ENCODE assay signal across 24 mouse cellular contexts in the genomic region with DNA sequence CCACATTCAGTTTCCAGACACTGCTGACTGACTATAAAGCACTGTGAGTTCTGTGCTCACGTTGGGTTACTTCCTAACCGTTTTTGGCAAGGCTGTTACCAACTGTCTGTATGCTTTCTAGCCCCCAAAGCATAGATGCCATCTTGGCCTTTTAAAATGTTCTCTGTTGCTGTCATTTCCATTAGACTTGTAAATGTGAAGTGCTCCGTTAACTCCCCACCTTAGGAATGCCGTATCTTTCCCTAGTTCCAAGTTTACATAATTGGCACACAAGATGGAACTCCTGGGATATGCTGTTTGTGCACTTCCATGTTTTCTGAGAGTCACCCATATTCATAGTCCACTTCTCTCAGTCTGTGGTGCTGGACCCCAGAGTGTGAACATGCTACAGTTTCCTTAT. TPM values are rescaled to one million over a fixed set of nuclear protein-coding genes. Genes with fewer than 3 reads are reported as not detected.
DNase-seq lines count a peak whose midpoint lies in the region; ATAC-seq and TF ChIP-seq lines count a peak whose summit lies in the region.
"Had no signal": no experiment of that assay in that cellular context is flagged by ENCODE, and none has a peak within 500 bp of the region (broad histone marks: within the 10 kb centered on the region; RNA-seq: fewer than 3 reads in every experiment).

No protein-coding gene starts in this region.

- ATAC-seq in frontal cortex, adult (ENCODE audit: low TSS enrichment) = peak; percentile 47; the same call in 1 of the 2 replicates
- ATAC-seq: activated CD4-positive, CD25-positive, alpha-beta regulatory T cell, adult 4 months; CD4-positive, CD25-positive, alpha-beta regulatory T cell, adult 4 months; forebrain, embryonic 14.5 days; forebrain, embryonic 16.5 days; Patski had no signal

- peak overlapping the region; percentile 51 for H3K9ac ChIP-seq in CH12.LX (ENCODE audit: insufficient read depth, low read depth)
- H3K9ac ChIP-seq: embryonic facial prominence, embryonic 13.5 days; embryonic facial prominence, embryonic 15.5 days; forebrain, embryonic 12.5 days had no signal

- no peaks in the 10 kb centered on the region for H3K79me2 ChIP-seq in CH12.LX (replicated peaks; ENCODE audit: control insufficient read depth, extremely low read depth, insufficient read depth, poor library complexity, severe bottlenecking)

- H3K36me3 ChIP-seq in CH12.LX (replicated peaks in 1 of 2; ENCODE audit: control insufficient read depth in 1 of 2, insufficient read depth in 1 of 2, low read length in 1 of 2) = peaks cover 3 to 28% of the 10 kb centered on the region in 2 experiments
- H3K36me3 ChIP-seq: embryonic facial prominence, embryonic 13.5 days; embryonic facial prominence, embryonic 15.5 days; forebrain, embryonic 12.5 days had no signal

- H3K4me1 ChIP-seq in CH12.LX (ENCODE audit: control insufficient read depth in 1 of 2, insufficient read depth in 2 of 2) = peaks cover 6 to 45% of the 10 kb centered on the region in 2 experiments; a peak in 3 of 4 replicates
- H3K4me1 ChIP-seq: embryonic facial prominence, embryonic 13.5 days; embryonic facial prominence, embryonic 15.5 days; forebrain, embryonic 10.5 days; forebrain, embryonic 12.5 days had no signal

- TF ChIP-seq EP300 in CH12.LX (IDR thresholded peaks at IDR 0.05; ENCODE audit: low read length) = no peak

- dilution Hi-C loops in CH12.LX (cut with MboI; ENCODE audit: extremely low pct_ligation_motif_present, extremely low pct_unique_long_range_greater_than_20kb, low sequenced_read_pairs) = no loop called here

- no peaks in the 10 kb centered on the region for H3K27me3 ChIP-seq in CH12.LX (replicated peaks)
- H3K27me3 ChIP-seq: embryonic facial prominence, embryonic 13.5 days; embryonic facial prominence, embryonic 15.5 days; forebrain, embryonic 12.5 days; Patski had no signal

- no peaks in the 10 kb centered on the region for H3K9me3 ChIP-seq in CH12.LX (replicated peaks; ENCODE audit: low read length)
- H3K9me3 ChIP-seq: embryonic facial prominence, embryonic 13.5 days; embryonic facial prominence, embryonic 15.5 days; forebrain, embryonic 10.5 days; forebrain, embryonic 12.5 days had no signal

- H3K4me3 ChIP-seq in layer of hippocampus, adult 2 months = no peak overlapping the region
- H3K4me3 ChIP-seq in CH12.LX (replicated peaks in 1 of 3; ENCODE audit: low read depth in 2 of 3, low read length in 2 of 3, poor library complexity in 1 of 3) = no peak overlapping the region
- H3K4me3 ChIP-seq: embryonic facial prominence, embryonic 13.5 days; embryonic facial prominence, embryonic 15.5 days; erythroblast, embryonic 14.5 days; forebrain, embryonic 10.5 days; forebrain, embryonic 12.5 days had no signal

- DNase-seq in frontal cortex, adult 2 months (ENCODE audit: extremely low spot score in 1 of 2, low spot score in 1 of 2) = no peak
- no peak for DNase-seq in layer of hippocampus, adult 2 months (ENCODE audit: low spot score in 2 of 2)
- no peak for DNase-seq in layer of hippocampus, postnatal 10 days (ENCODE audit: low spot score in 2 of 2)
- no peak for DNase-seq in CH12.LX (ENCODE audit: extremely low read depth)
- peak; percentile 50 for DNase-seq in retina, embryonic 14.5 days (ENCODE audit: low spot score)
- DNase-seq in right cerebral cortex, postnatal 4 days = no peak
- DNase-seq in right cerebral cortex, adult 2 months (ENCODE audit: low spot score in 2 of 2) = no peak
- DNase-seq: adrenal gland, adult 8-10 months; adrenal gland, postnatal 14 days; adrenal gland, postnatal 36 days; cerebellum, adult 11-12 months; cerebellum, postnatal 36 days; embryo, embryonic 11 days had no signal

- no peak for TF ChIP-seq CTCF in layer of hippocampus, adult 2 months (conservative IDR thresholded peaks at IDR 0.05)
- no peak for TF ChIP-seq CTCF in CH12.LX (conservative IDR thresholded peaks at IDR 0.05 in 1 of 2, IDR thresholded peaks at IDR 0.05 in 1 of 2; ENCODE audit: low read depth in 2 of 2, low read length in 2 of 2)

- peak overlapping the region; percentile 2 for H3K4me2 ChIP-seq in CH12.LX (ENCODE audit: insufficient read depth, low read depth, poor library complexity, severe bottlenecking)
- H3K4me2 ChIP-seq: embryonic facial prominence, embryonic 13.5 days; embryonic facial prominence, embryonic 15.5 days; forebrain, embryonic 12.5 days had no signal

- peak overlapping the region; percentile 73 for H3K27ac ChIP-seq in layer of hippocampus, adult 2 months
- H3K27ac ChIP-seq in CH12.LX (ENCODE audit: insufficient read depth, low read depth) = peak overlapping the region; percentile 67
- H3K27ac ChIP-seq: embryonic facial prominence, embryonic 13.5 days; embryonic facial prominence, embryonic 15.5 days; forebrain, embryonic 10.5 days; forebrain, embryonic 12.5 days had no signal

- no peak for TF ChIP-seq RAD21 in CH12.LX (IDR thresholded peaks at IDR 0.05; ENCODE audit: low read depth, low read length)

- in situ Hi-C loops in CH12.LX (cut with MboI; ENCODE audit: low pct_ligation_motif_present, low pct_unique_long_range_greater_than_20kb, low sequenced_read_pairs) = no loop called here

- no peak for TF ChIP-seq POLR2A in CH12.LX (IDR thresholded peaks at IDR 0.05; ENCODE audit: low read depth, low read length)

TF ChIP-seq in CH12.LX, 34 proteins besides CTCF, POLR2A, EP300 and RAD21:
- TF ChIP-seq MYC (IDR thresholded peaks at IDR 0.05; ENCODE audit: low read depth, low read length) (0 out of 2 replicates have a peak, but pooled peaks have one; percentile 7), JUN (IDR thresholded peaks at IDR 0.05; ENCODE audit: insufficient read depth, low read depth, low read length) (no peak), HCFC1 (IDR thresholded peaks at IDR 0.05; ENCODE audit: low read depth, low read length) (no peak)
TF ChIP-seq in CH12.LX: peak in this region for 1.

RNA-seq across cellular contexts. Expression of a gene that starts 33.7 kb away (rescaled TPM):
- polyA plus RNA-seq in frontal cortex, adult 2 months (2012; rRNA removed) = 42.2 and 49.2 TPM in 2 replicates
- total RNA-seq in layer of hippocampus, adult 2 months (2021) = 10 to 100 TPM; 58.8 to 60.0 TPM
- total RNA-seq in layer of hippocampus, postnatal 10 days (2021) = 10 to 100 TPM; 41.5 to 50.8 TPM
- total RNA-seq in CH12.LX (2012; rRNA removed) = 32.8 and 38.6 TPM in 2 replicates
- 114 and 133 TPM in 2 replicates for total RNA-seq in CH12.LX (2014; rRNA removed)
- polyA plus RNA-seq in CH12.LX (2012; ENCODE audit: insufficient read length, low read depth) = 62.8 and 69.2 TPM in 2 replicates
